Mouse (Mus musculus) yolk sac, embryonic 10.5 days (tissue): ENCODE results near the gene Lce3d.

Source experiments
- DNase-seq: peaks from one replicate; pipeline ENCODE4 v3.0.0-alpha.2; 2017; ENCODE audit warnings: low spot score

Gene Lce3d

DNA sequence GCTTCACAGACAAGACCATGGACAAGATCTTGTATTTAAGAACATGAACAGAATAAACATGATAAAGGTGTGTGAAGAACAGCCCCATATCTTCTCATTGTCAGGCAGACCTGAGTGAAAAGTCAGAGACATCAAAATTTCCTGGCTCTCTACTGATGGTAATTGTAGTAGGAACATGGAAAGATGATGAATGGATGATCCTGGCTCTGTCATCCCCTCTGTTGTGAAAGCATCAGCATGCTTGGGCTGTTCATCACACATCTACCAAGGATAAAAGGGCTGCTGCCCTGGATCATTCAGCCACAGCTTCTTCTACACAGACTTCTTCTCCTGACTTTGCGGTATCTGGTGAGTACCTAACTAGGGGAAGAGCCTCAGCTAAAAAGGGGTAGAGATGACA lies at the start of gene Lce3d:
TSS of gene Lce3d (plus strand) at position 301 of the 400 bp plus-strand sequence.
- DNase-seq, result no peak

DNA sequence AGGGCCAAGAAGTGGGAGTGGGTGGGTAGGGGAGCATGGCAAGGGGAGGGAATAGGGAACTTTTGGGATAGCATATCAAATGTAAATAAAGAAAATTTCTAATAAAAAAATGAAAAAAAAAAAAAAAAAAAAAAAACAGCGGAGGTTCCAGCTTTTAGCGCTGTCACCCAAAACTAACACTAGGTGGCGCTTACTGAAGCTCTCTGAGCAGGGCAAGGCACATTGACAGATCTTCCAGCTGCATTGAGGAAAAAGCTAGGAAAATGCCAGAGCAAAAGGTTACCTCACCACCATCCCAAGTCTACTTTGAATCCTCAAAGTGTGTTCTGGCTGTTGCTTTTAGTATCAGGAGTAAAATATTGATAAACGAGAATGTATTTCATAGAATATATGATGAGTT lies 49.6 kb upstream of the Lce3d start:
- no peak for DNase-seq

DNA sequence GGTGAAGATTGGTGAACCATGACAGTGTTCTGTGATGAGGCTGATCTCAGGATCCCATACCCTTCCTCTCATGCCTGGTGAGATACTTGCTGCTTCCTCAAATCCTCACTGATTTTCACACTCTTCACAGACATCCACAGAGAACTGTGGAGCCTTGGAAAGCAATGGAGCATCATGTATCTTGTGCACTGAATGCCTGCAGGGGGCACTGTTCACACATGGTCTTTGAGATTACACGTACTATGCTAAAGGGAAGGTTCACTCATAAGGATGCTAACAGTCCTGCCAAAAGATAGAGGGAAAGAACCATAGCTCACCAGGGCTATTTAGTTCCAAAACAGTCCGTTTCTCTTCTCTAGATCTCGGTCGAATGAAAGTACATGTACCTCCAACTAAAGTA lies 36.8 kb upstream of the Lce3d start:
- no peak for DNase-seq

GRCm38 (mm10) chr3:92926130-92926529 lies 31.1 kb upstream of the Lce3d start, which contains the start of gene Lce3a:
Lce3a (minus strand) TSS chr3:92926230.
- no peak for DNase-seq

- DNase-seq, result no peak
Observed at GRCm38 (mm10) chr3:92932679-92933078, 24.5 kb upstream of the Lce3d start, which contains the start of gene Lce3b. Lce3b (plus strand) TSS chr3:92932979.

- no peak for DNase-seq
Observed at GRCm38 (mm10) chr3:92944186-92944585, 13.0 kb upstream of the Lce3d start, which contains the start of gene Lce3c. Lce3c (plus strand) TSS chr3:92944486.

DNA sequence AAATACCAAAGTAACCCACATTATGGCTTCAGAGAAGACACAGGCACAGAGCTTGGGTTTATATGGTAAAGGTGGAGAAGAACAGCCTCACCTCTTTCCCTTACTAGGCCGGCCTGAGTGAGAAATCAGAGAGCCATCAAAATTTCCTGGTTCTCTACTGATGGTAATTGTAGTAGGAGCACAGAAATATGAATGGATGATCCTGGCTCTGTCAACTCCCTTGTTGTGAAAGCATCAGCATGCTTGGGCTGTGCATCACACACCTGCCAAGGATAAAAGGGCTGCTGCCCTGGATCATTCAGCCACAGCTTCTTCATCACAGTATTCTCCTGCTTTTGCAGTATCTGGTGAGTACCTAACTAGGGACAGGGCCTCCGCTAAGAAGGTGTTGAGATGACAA lies 9.6 kb downstream of the Lce3d start, which contains the start of gene Lce3e:
TSS of gene Lce3e (plus strand) at position 301 of the 400 bp plus-strand sequence.
- no peak for DNase-seq

- DNase-seq, result no peak
Observed at GRCm38 (mm10) chr3:92978484-92978883, 21.3 kb downstream of the Lce3d start.

DNA sequence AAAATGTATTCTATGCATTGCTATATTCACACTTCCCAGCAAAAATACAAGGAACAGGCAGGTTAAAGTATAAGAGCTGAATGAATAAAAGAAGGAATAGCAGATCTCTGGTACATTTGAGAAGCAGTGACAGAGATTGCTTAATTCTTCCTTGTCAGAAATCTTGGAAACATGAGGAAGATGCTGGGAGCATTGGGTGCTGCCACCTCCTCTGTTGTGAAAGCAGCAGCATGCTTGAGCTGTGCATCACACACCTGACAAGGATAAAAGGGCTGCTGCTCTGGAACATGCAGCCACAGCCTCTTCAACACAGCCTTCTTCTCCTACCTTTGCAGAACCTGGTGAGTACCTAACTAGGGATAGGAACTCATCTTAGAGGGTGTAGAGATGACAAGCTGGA lies 34.7 kb downstream of the Lce3d start, which contains the start of gene Lce3f:
TSS of gene Lce3f (plus strand) at position 301 of the 400 bp plus-strand sequence.
- no peak for DNase-seq

GRCm38 (mm10) chr3:92998691-92999090 lies 41.5 kb downstream of the Lce3d start:
- DNase-seq, result peak; percentile 15

GRCm38 (mm10) chr3:93000621-93001020 lies 43.4 kb downstream of the Lce3d start:
- no peak for DNase-seq

- no peak for DNase-seq
Observed at GRCm38 (mm10) chr3:93002843-93003242, 45.7 kb downstream of the Lce3d start.
